In the genomic region with DNA sequence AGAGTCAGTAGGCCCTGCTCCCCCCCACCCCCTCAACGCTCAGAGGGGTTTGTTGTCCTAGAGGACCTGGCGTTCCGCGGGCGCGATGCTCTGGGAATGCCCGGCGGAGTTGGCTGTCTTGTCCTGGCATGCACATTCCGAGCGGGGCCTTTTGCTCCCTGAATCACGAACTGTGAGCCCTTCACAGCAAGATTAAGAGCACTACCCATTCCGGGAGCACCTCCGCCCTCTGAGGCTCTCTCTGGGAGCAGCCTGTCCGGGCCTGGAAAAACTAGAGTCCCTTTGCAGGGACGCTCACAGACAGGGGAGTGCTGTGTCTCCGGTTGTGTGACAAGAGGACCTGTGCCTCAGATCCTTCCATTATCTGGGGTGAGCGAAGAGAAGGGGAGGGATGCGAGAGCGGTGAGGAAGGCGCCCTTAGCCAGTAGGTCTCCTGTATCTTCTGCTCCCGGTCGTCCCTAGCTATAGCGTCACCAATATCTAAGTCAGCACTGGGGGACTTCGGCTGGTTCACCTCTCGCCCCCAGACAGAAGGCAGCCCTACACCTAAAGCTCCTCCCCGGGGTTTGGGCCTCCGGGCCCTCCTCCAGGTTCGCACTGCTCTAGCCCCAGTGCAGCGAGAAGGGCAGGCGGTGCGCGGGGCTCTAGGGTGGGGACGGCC, we compare ENCODE assay signal across 8 mouse cellular contexts. TPM values are rescaled to one million over a fixed set of nuclear protein-coding genes. Genes with fewer than 3 reads are reported as not detected.
A peak's percentile ranks its signal among the peaks of the same experiment; 100 is the strongest.
DNase-seq lines count a peak whose midpoint lies in the region; ATAC-seq lines count a peak whose summit lies in the region.

No protein-coding gene starts in this region.

- H3K36me3 ChIP-seq in hindbrain, embryonic 15.5 days = no peaks in the 10 kb centered on the region

- peaks cover 46% of the 10 kb centered on the region for H3K4me1 ChIP-seq in hindbrain, embryonic 15.5 days (replicated peaks)

- intact Hi-C loops in left cerebral cortex, postnatal 25 days (cut with DNase I) = loop anchor here (5.0 kb wide), 1 partner anchor 40 kb away; no protein-coding TSS in a partner anchor

- 1% methylated on average over 33 of the region's 33 CpGs for WGBS in hindbrain, embryonic 15.5 days

- H3K9ac ChIP-seq in hindbrain, embryonic 15.5 days = peak overlapping the region; percentile 37

- H3K4me3 ChIP-seq in hindbrain, embryonic 15.5 days = peak overlapping the region; percentile 41

- peak overlapping the region; percentile 85 for H3K4me2 ChIP-seq in hindbrain, embryonic 15.5 days

- peak overlapping the region; percentile 62; the same call in 1 of the 2 replicates for H3K27ac ChIP-seq in hindbrain, embryonic 15.5 days (replicated peaks)

- H3K27me3 ChIP-seq in hindbrain, embryonic 15.5 days = peaks cover 68% of the 10 kb centered on the region

- no peaks in the 10 kb centered on the region for H3K9me3 ChIP-seq in hindbrain, embryonic 15.5 days

- DNase-seq in lung, adult 18-20 months = peak; percentile 49 to 53
- DNase-seq in lung, postnatal 10 days = no peak
- DNase-seq in embryo, embryonic 9.5 days (ENCODE audit: extremely low spot score) = peak; percentile 46
- DNase-seq in lung, postnatal 36 days = peak; percentile 54
- DNase-seq in thymus, postnatal 25 days = no peak
- no peak for DNase-seq in layer of hippocampus, postnatal 25 days (ENCODE audit: extremely low spot score in 1 of 2, low spot score in 1 of 2)
- DNase-seq in left cerebral cortex, postnatal 25 days (ENCODE audit: low spot score in 2 of 2) = no peak

- peak; percentile 17; the same call in 1 of the 2 replicates for ATAC-seq in hindbrain, embryonic 15.5 days (ENCODE audit: low FRiP score, low read depth)

RNA-seq across cellular contexts. Expression of gene Arhgap27, which starts 0.8 kb away (rescaled TPM):
- polyA plus RNA-seq in hindbrain, embryonic 15.5 days (2015; fragmentation: Nextera tagmentation; extraction: Ambion mirVana) = 4.6 and 4.9 TPM in 2 replicates
- 1 to 10 TPM; 8.6 to 9.3 TPM for total RNA-seq in layer of hippocampus, postnatal 25 days (2021)
- total RNA-seq in left cerebral cortex, postnatal 25 days (2021) = 10 to 100 TPM in 1 of 2 experiments, 1 to 10 TPM in 1; 7.9 to 12.4 TPM

RNA-seq across cellular contexts. Expression of gene Plekhm1, which starts 49.8 kb away (rescaled TPM):
- polyA plus RNA-seq in hindbrain, embryonic 15.5 days (2015; fragmentation: Nextera tagmentation; extraction: Ambion mirVana) = 9.8 and 10.0 TPM in 2 replicates
- 10 to 100 TPM; 16.4 to 17.6 TPM for total RNA-seq in layer of hippocampus, postnatal 25 days (2021)
- 10 to 100 TPM; 16.5 to 17.4 TPM for total RNA-seq in left cerebral cortex, postnatal 25 days (2021)

Comparison
In these comparisons a context has a peak if more than half of its experiments do, and no peak if none do; other contexts are left out.
1. DNase-seq: peak in lung, adult 18-20 months (2 of 2), embryo, embryonic 9.5 days (single experiment) and lung, postnatal 36 days (single experiment); none in lung, postnatal 10 days (single experiment), thymus, postnatal 25 days (single experiment), layer of hippocampus, postnatal 25 days (0 of 2) and left cerebral cortex, postnatal 25 days (0 of 2).